Mouse (Mus musculus) liver, adult 2 months (tissue): ENCODE data around the gene Abcc10.

ENCODE experiments used
- CTCF ChIP-seq: fragments of 200-500 bp; IDR thresholded peaks from 2 replicates; pipeline ENCODE4 v1.5.1; 2011; ENCODE audit warnings: low read depth, low read length, control low read depth
- POLR2A ChIP-seq: fragments of 200-500 bp; IDR thresholded peaks from 2 replicates; pipeline ENCODE4 v1.6.1; 2011; ENCODE audit warnings: low read length, control low read depth; ENCODE audit not compliant: insufficient read depth; ENCODE audit errors: extremely low read depth

DNA sequence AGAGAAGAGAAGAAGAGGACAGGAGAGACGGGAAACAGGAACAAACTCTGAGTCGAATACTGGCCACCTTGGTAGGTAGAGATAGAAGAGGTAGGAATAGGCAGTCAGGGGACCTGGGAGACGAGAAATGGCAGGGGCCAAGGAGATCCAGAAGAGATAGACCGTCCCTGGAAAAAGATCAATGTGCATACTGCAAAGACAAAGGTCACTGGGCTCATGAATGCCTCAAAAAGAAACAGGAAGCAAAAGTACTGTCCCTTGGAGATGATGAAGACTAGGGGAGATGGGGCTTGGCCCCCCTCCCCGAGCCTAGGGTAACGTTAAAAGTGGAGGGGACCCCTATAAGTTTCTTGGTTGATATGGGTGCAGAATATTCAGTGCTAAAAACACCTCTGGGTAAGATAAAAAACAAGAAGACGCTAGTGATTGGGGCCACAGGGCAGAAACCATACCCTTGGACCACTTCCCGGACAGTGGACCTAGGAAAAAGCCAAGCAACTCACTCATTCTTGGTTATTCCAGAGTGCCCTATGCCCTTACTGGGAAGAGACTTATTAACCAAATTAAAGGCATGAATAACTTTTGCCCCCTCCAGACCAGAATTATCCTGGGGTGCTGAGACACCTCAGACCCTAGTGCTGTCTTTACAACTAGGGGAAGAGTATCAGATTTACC lies 23.0 kb upstream of the Abcc10 start:
- no peak for TF ChIP-seq CTCF
- TF ChIP-seq POLR2A = no peak
